Mouse (Mus musculus) megakaryocyte progenitor cell, adult 5-6 weeks (primary cell): Measurements from ENCODE around the gene D6Ertd527e. TPM values are rescaled to one million over a fixed set of nuclear protein-coding genes. Genes with fewer than 3 reads are reported as not detected.
"Not testable (repeated sequence)": the region's sequence is repeated elsewhere in the genome, so short reads cannot be mapped to it uniquely, and the experiment has no call there.

ENCODE experiments used
- ATAC-seq: replicated peaks from 2 replicates; pipeline ENCODE4 v1.8.0; 2016; ENCODE audit warnings: mild to moderate bottlenecking, moderate TSS enrichment, inconsistent platforms; ENCODE audit not compliant: poor library complexity
- total RNA-seq, 2 experiments: library from RNA; stranded (forward) in 1 of 2; stranded (reverse) in 1 of 2; fragments of 157-497, 149-512 nt in 1 of 2; fragments of 200-1000 nt in 1 of 2; gene quantifications; 2 replicates each; pipeline versions ENCODE4 v1.2.3 to v1.2.4; 2015 to 2017

D6Ertd527e gene
- total RNA-seq (2015) (0.85 TPM in 1 of 2 replicates, not detected in the other), total RNA-seq (2017) (0.14 TPM in 1 of 2 replicates, not detected in the other)

- no peak for ATAC-seq
These were observed at the start of gene D6Ertd527e for GRCm38 (mm10) chr6:87104123-87104796. D6Ertd527e (plus strand) TSS chr6:87104746.

DNA sequence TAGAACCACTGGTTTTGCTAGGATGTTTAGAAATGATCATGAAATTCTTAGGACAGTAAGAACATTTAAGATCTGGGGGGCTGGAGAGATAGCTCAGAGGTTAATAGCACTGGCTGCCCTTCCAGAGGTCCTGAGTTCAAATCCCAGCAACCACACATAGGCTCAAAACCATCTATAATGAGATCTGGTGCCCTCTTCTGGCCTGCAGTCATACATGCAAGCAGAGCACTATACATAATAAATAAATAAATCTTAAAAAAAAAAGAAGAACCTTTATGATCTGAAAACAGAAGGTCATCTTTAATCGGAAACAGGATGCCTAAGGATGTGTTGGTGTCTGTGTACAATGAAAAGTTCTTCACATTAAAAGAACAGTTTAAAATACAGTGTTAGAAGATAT lies 44.8 kb upstream of the D6Ertd527e start:
- no peak for ATAC-seq

DNA sequence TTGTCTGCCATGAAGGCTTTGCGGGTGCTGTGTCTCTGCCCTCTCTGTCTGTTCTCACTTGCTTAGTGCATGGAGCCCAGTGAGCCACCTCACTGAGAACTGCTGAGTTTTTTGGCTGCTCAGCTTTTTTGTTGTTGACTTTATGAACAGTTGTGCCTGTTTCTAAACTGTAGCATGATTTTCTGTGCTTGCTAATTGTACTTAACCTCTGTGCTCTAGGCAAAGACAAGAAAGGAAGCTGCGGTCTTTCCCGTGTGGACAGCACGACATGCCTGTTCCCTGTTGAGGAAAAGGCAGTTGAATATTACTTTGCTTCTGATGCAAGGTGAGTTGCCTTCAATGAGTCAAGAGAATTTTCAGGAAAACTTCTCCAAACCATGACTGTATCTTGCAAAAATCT lies 41.0 kb upstream of the D6Ertd527e start:
- ATAC-seq, result no peak

GRCm38 (mm10) chr6:87068209-87068608 lies 36.3 kb upstream of the D6Ertd527e start:
- no peak for ATAC-seq

DNA sequence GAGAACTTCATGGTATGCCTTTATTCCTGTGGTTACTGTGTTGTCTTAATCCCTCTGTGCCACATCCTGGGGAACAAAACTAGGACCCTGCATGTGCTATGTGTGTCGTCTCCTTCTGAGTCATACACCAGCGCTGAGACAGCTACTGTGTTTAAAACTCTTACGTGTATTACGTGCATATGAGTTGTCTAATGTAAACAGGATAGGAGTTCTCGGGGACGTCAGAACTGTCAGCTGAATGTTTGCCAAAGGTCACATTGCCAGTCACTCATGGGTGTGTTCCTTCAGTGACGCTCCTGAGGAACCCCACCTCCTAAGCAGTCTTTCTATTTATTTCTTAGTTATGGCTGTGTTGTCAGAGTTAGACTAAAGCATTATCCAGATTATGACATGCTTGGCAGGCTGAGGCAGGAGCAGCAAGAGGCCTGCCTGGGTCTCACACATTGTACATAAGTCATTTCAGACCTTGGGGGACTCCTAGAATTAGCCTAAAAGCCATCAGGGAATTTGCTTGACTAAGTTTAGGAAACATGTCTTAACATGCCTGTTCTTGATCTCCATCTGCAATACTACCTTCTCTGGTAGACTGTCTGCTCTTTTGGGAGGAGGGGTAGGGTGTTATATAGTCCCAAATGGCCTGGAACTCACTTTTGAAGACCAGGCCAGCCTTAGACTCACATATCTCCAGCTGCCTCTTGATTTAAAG lies 35.2 kb upstream of the D6Ertd527e start:
- no peak for ATAC-seq

DNA sequence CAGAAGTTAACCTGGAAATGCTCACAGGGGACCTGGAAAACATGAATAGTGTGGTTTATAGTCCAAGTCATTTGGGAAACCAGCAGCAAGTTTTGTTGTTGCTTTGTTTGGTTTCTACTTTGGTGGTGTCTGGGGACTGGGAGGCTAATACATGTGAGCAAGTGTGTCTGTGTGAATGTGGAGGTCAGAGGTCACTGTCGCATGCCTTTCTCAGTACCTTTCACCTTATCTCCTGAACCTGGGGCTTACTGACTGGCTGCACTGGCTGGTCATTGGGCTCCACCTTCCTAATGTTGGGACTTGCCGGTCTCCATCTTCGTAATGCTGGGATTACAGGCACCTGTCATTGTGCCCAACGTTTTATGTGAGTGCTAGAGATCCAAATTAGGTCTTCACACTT lies 33.9 kb upstream of the D6Ertd527e start:
- no peak for ATAC-seq

- no peak for ATAC-seq
These were observed 31.8 kb upstream of the D6Ertd527e start for GRCm38 (mm10) chr6:87072759-87073158.

GRCm38 (mm10) chr6:87075092-87075685 lies 29.4 kb upstream of the D6Ertd527e start:
- ATAC-seq, result peak; percentile 82

DNA sequence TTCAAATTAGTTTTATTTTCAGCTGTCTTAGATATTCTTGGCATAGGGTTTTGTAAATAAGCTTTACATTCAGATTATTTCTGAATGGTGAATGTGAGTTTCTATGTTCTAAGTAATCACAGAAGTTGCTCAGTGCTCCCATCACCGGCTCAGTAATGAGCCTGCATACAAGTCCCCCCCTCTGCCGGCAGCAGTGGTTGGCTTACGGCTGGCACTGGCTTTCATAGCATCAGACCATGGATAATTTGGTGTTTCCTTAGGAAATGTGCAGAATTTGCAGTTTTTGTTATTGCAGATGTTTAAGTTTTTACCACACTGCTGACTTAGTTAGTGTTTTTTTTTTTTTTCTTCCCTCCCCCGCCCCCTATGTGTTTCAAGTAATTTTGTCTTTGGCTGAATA lies 25.1 kb upstream of the D6Ertd527e start:
- no peak for ATAC-seq

DNA sequence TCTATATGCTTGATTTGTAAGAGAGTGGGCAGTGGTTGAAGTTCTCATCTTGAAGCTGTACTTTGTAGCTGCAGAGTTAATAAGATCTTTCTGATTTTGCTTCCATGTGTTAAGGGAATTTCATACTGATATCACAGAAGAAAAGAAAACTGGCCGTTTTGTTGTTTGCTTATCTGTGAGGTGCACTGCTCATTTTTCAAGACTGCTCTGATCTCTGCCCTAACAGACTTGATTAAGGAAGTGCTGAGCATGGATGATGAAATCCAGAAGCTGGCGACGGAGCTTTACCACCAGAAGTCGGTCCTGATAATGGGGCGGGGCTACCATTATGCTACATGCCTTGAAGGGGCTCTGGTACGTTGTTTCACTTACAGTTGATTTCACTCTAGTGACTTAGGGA lies 19.5 kb upstream of the D6Ertd527e start:
- peak; percentile 99 for ATAC-seq

DNA sequence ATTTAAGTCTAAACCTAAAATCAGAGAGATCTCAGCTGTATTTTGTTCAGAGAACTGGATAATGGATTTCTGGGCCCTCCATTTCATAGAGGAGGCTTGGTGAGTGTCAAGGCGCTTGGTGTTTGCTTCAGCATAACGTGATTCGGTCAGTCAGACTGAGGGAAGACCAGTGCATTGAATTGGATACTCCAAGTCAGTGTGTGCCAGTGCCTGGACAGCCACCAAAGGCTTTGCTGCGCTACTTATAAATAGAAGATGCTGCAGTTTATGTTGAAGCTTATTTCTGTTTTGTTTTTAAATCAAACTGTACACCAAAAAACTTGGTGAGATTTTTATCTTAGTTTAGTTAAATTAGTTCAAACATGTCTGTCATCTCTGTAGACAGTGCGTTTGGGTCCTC lies 16.2 kb upstream of the D6Ertd527e start:
- no peak for ATAC-seq

- ATAC-seq, result no peak
These were observed 13.7 kb upstream of the D6Ertd527e start for GRCm38 (mm10) chr6:87090877-87091276.

GRCm38 (mm10) chr6:87092476-87092875 lies 12.1 kb upstream of the D6Ertd527e start:
- peak; percentile 42; the same call in 1 of the 2 replicates for ATAC-seq

DNA sequence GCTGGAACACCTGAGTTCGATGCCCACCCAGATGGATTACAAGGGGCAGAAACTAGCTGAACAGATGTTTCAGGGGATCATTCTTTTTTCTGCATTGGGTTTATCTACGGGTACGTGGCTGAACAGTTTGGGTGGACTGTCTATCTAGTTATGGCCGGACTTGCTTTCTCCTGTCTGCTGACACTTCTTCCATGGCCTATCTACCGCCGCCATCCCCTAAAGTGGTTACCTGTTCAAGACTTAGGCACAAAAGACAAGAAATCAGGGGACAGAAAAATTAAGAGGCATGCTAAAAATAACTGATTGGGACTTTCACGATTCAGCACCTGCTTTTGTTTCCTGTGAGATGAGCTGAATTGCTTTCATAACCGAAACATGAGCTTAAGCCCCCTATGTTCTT lies 10.9 kb upstream of the D6Ertd527e start:
- ATAC-seq, result not testable (repeated sequence)

GRCm38 (mm10) chr6:87099261-87099660 lies 5.3 kb upstream of the D6Ertd527e start:
- ATAC-seq, result no peak

GRCm38 (mm10) chr6:87099671-87100296 lies 4.8 kb upstream of the D6Ertd527e start:
- no peak for ATAC-seq

GRCm38 (mm10) chr6:87100297-87101020 lies 4.1 kb upstream of the D6Ertd527e start:
- ATAC-seq, result no peak

GRCm38 (mm10) chr6:87101281-87101954 lies 3.1 kb upstream of the D6Ertd527e start:
- peak; percentile 92 for ATAC-seq

DNA sequence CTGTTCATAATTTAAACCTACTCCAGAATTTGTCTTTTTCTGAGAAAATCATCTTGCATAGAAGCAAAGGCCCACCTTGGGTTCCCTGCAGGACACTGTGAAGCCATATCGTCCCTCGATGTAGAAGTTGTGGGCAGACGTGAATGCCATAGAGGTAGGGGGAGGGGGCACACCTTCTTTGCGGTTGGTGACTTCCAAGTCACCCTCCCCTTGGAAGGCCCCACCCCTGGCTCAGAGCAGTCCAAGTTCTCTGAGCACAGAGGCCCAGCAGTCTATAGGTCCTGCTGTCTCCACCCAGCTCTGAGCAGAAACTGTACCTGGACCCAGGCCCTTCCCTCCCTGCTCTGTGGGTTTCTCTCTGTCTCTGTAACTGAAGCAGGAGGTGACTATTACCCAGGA lies 2.6 kb upstream of the D6Ertd527e start:
- ATAC-seq, result no peak

DNA sequence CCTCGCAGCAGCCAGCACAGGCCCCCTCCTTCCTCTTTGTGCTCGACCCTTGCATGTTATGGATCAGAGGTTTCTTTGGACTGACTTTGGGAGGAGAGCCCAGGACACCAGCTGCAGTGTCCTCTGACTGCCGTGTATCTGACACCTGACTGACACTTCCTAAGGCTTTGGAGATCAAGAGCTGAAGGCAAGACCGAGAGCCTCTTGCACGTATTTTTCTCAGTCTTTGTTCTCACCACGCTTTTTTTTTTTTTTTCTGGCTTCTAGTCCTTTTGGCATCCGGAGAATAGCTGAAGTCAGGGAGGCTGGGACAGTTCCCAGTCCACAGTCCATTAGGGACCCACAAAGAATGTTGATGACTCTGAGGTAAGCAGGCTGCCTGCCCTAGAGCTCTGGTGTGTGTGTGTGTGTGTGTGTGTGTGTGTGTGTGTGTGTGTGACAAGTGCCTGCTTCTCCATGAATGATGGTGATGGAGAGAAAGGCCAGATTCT lies 2.1 kb upstream of the D6Ertd527e start:
- no peak for ATAC-seq
